Mouse (Mus musculus) macrophage (primary cell): Measurements from ENCODE around the gene Ccnb1. TPM values are rescaled to one million over a fixed set of nuclear protein-coding genes. Genes with fewer than 3 reads are reported as not detected.
"Not testable (repeated sequence)": the region's sequence is repeated elsewhere in the genome, so short reads cannot be mapped to it uniquely, and the experiment has no call there.

Experiments
- H3K27ac ChIP-seq: fragments of 350-480 bp; formaldehyde crosslinking; 2 replicates; pipeline ENCODE4 v1.9.0; 2021
- H3K36me3 ChIP-seq: fragments of 350-480 bp; formaldehyde crosslinking; 2 replicates; pipeline ENCODE4 v1.9.0; 2021; ENCODE audit errors: inconsistent target
- H3K4me3 ChIP-seq: fragments of 350-480 bp; formaldehyde crosslinking; 2 replicates; pipeline ENCODE4 v1.9.0; 2021; ENCODE audit errors: inconsistent target
- H3K79me2 ChIP-seq: fragments of 350-480 bp; formaldehyde crosslinking; 2 replicates; pipeline ENCODE4 v1.9.0; 2021; ENCODE audit errors: inconsistent target
- WGBS: methylation state at CpG from one replicate; pipeline ENCODE4 v1.1.7; 2026; ENCODE audit warnings: inconsistent platforms; ENCODE audit not compliant: missing documents; 5-methylcytosine and 5-hydroxymethylcytosine counted together
- polyA plus RNA-seq: library from polyadenylated mRNA; stranded (reverse); fragments of 250-400 nt; gene quantifications from 3 replicates; pipeline ENCODE4 v1.2.4, GENCODE M21; 2018; ENCODE audit warnings: inconsistent platforms

The Ccnb1 gene
- polyA plus RNA-seq, 1 experiment from 2014 or later = 6.2 TPM

DNA sequence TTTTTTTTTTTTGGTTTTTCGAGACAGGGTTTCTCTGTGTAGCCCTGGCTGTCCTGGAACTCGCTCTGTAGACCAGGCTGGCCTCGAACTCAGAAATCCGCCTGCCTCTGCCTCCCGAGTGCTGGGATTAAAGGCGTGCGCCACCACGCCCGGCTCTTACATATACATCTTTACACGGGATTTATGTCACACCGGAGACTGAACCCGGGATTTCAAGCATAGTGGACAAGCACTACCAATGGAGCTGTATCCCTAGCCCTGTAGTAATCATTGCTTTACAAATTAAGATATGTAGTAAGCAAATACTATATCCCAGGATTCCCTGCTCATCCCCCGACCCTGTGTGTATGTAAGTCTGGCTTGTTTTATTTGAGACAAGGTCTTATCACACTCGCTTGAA lies 1.7 kb upstream of the Ccnb1 start:
- H3K79me2 ChIP-seq = peaks cover 31% of the 10 kb centered on the region
- H3K27ac ChIP-seq, H3K4me3 ChIP-seq, H3K36me3 ChIP-seq: not testable (repeated sequence)
- WGBS = 99% methylated on average over 7 of the region's 14 CpGs

DNA sequence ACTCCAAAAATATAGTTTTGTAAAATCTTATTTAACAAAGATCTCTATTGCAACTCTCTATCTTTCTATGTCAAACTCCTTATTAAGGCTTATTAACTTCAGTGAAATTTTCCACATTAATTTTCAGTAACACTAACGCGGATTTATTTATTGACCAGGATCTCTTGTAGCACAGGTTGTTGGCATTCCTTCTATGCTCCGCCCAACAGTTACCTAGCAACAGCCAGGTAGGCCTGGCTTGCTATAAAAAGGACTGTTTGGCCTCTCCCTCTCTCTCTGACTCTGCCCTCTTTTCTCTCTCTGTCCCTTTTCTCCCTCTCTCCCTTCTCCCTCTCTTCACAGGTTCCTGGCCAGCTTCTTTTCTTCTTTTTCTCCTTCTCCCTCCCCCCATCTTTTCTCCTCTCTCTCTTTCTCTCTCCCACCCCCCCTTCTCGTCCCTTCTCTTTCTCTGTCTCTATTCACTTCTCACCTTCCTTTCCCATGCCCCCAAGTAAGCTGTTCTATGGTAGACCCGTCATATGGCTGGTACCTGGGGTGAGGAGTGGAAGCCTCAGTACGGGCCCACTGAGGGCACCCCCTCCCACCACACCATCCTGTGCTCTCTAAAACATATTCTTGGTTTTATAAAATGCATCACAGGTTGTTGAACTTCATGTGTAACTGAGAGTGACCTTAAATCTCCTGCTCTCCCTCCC lies 1.1 kb upstream of the Ccnb1 start:
- 100% methylated on average over 5 of the region's 6 CpGs for WGBS
- Histone ChIP-seq H3K27ac (no peak overlapping the region), H3K79me2 (peaks cover 37% of the 10 kb centered on the region), H3K4me3 (no peak overlapping the region), H3K36me3 (no peaks in the 10 kb centered on the region)

DNA sequence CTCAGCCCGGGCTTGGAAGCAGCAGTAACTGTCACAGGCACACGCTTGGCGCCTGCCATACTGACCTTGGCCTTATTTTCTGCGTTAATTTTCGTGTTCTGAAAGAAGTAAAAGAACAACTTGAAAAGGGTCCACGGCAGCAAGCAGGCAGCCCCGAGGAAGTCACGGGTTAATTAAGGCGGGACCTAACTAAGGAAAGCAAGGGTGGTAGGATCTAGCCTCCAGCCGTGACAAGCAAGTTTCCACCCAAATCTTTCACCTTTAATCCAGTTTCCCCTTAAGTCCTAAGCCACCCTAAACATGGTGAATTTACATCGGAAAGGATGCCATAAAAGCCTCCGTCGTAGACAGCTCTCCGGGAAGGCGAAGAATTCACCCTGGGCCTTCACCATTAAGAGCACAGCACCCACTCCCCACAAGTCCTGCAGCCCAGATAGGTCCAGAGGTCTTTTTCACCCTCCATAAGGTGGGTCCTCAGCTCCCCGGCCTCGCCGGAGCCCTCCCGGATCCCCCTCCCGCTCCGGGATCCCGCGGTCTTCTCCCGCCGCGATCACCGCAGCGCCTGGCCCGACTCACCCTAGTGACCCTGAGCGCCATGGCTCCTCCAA lies 460 bp downstream of the Ccnb1 start:
- WGBS = under 1% methylated on average over 29 of the region's 30 CpGs
- Histone ChIP-seq H3K4me3 (peak overlapping the region; percentile 97), H3K79me2 (peaks cover 40% of the 10 kb centered on the region), H3K36me3 (no peaks in the 10 kb centered on the region), H3K27ac (peak overlapping the region; percentile 85)

DNA sequence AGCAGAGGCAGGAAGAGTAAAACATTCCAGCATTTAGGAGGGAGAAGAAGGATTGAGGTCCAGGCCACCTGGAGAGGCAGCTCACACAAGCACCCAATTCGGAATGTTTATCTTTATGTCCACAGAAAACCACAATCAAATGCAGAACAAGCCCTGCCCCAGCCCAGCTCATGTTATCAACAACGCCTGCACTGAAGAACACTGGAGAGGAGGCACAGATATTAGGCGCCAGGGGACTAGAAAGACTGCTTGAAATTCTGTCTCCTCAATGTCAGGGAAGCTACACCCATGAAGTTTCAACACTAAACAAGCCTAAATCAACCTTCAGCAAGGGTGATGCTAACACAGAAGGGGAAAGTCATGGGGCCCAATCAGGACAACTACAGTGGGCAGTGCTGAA lies 8.9 kb downstream of the Ccnb1 start:
- 85% methylated on average over 3 of the region's 3 CpGs for WGBS
- no peak overlapping the region for H3K4me3 ChIP-seq
- no peaks in the 10 kb centered on the region for H3K36me3 ChIP-seq
- no peak overlapping the region for H3K27ac ChIP-seq
- H3K79me2 ChIP-seq = peaks cover 12% of the 10 kb centered on the region

DNA sequence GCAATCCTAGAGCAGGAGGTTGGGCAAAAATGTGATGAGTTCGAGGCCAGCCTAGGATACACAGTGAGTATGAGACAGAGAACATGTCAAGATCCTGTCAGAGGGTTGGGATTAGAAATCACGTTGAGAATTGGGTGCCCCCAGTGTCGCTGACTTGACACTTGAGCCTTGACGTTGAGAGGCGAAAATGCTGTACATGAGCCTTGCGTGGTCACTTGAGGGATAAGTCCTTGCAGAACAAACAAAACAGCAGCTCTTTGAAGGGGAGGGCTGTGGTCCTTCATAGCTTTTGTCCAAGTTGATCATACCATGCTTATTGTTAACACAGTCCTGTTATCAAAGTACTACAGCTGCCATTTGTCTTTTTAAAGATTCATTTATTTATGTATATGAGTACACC lies 9.7 kb downstream of the Ccnb1 start:
- Histone ChIP-seq H3K4me3 (no peak overlapping the region), H3K79me2 (peaks cover 8% of the 10 kb centered on the region), H3K36me3 (no peaks in the 10 kb centered on the region), H3K27ac (no peak overlapping the region)
- WGBS = 79% methylated on average over 6 of the region's 6 CpGs

DNA sequence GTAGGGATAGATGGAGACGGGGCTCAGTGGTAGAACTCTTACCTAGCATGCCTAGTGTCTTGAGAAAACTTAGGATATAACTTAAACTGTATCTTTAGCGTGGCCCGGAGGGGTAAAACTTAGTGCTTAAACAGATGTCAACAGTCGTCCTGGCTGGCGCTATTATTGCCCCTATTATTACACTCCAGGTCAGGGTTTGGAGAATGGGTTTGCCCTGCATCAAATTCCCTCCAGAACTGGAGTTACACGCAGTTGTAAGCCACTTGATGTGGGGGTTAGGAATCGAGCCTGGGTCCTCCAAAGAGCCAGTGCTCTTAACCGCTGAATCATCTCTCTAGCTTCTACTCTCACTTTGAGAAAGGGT lies 10.3 kb downstream of the Ccnb1 start:
- no peaks in the 10 kb centered on the region for H3K36me3 ChIP-seq
- H3K27ac ChIP-seq = no peak overlapping the region
- WGBS = 6% methylated on average over 8 of the region's 8 CpGs
- H3K4me3 ChIP-seq = peak overlapping the region; percentile 82
- H3K79me2 ChIP-seq = peaks cover 8% of the 10 kb centered on the region

DNA sequence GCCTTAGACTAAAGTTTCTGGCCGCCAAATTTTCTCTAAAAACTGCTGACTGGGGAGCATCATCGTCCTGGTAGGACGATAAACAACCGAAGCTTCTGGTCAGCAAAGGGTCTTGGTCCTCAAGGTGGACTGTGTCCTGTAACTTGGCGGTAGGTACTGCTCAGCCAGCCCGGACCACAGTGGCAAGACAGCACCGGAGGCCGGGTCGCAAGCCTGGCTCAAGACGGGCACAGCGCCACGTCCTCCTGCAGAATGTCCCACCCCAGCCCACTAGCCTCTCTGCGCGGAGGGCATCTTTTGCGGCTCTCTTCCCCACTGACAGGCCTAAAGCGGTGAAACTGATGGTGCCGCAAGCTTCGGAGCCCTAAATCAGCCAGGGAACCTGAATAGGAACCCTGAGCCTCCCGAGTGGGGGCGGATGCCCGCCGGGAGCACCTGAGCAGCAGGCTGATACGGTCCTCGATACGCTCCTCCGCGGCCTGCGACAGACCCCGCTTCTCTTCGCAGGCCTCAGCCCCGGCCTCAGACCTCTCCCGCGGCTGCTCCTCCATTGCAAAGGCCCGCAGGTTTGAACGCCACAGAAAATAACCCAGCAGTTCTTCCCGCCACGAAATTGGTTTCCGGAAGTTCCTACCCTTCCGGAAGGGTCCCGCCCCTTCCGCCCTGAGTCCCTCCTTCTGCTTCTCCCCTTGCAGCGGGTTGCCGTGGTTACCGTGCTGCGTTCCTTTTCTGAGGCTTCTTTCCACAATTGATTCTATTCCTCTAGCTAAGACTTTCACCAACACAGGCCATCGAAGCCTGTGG lies 10.9 kb downstream of the Ccnb1 start, which contains the start of gene Cenph:
TSS of gene Cenph (minus strand) at position 648 of the 804 bp plus-strand sequence.
- Histone ChIP-seq H3K79me2 (peaks cover 8% of the 10 kb centered on the region), H3K27ac (0 out of 2 replicates have a peak within 1 kb of the TSS, but pooled peaks have one; percentile 25), H3K4me3 (peak within 1 kb of the TSS; percentile 82), H3K36me3 (0 out of 2 replicates have a peak, but pooled peaks cover 4% of the 10 kb centered on the region)
- WGBS = under 1% methylated on average over 43 of the region's 46 CpGs

DNA sequence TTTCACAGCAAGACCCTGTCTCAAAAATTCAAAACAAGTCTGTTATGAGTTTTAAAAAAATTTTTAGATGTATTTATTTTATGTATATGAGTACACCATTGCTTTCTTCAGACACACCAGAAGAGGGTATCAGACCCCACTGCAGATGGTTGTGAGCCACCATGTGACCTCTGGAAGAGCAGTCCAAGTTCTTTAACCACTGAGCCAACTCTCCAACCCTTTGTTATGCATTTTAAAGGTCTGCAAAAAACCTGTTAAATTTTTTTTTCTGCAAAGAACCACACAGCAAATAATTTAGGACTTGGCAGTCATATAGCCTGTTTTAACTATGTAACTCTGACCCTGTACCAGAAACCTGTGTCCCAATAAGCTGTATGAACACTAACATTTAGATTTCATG lies 11.7 kb downstream of the Ccnb1 start:
- Histone ChIP-seq H3K27ac (no peak overlapping the region), H3K36me3 (0 out of 2 replicates have a peak, but pooled peaks cover 4% of the 10 kb centered on the region), H3K4me3 (peak overlapping the region; percentile 82), H3K79me2 (peaks cover 8% of the 10 kb centered on the region)

DNA sequence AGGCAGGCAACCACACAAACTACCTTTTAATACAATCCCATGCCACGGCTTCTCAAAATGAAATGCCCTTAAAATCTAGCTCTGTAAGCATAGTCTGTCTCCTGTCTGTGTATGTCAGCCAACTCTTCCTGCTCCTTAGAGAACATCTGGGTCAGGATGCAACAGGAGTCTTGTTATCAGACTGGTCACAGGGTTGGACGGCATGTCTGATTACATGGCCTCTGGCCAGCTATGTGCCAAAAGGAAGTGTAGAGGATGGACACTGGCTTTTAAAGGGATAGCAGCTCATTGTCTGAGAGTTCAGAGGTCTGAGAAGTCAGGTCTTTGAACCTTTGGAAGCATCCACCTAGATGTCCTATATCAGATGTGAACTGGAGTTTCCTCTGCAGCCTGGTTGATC lies 31.0 kb downstream of the Ccnb1 start:
- no peaks in the 10 kb centered on the region for H3K79me2 ChIP-seq
- no peak overlapping the region for H3K4me3 ChIP-seq
- WGBS = 94% methylated on average over 2 of the region's 2 CpGs
- no peaks in the 10 kb centered on the region for H3K36me3 ChIP-seq
- no peak overlapping the region for H3K27ac ChIP-seq

DNA sequence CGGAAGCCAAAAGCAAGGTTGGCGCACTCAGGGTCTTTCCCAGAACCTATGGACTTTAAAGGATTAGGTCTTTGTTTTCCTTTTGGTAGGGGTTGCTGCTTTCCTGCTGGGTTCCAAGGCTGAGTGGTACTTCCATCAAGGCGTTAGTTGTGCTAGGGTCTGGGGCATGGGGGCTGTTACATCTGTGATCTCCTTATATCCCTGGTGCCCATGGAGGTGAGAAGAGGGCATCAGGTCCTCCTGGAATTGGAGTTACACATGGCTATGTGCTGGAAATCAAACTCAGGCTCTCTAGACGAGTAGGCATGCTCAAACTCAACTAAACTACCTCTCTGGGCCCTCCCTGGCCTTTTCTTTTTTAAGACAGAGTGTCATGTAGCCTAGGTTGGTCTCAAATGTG lies 32.2 kb downstream of the Ccnb1 start:
- H3K27ac ChIP-seq = no peak overlapping the region
- H3K4me3 ChIP-seq = no peak overlapping the region
- no peaks in the 10 kb centered on the region for H3K36me3 ChIP-seq
- H3K79me2 ChIP-seq = no peaks in the 10 kb centered on the region
- 100% methylated on average over 4 of the region's 4 CpGs for WGBS

DNA sequence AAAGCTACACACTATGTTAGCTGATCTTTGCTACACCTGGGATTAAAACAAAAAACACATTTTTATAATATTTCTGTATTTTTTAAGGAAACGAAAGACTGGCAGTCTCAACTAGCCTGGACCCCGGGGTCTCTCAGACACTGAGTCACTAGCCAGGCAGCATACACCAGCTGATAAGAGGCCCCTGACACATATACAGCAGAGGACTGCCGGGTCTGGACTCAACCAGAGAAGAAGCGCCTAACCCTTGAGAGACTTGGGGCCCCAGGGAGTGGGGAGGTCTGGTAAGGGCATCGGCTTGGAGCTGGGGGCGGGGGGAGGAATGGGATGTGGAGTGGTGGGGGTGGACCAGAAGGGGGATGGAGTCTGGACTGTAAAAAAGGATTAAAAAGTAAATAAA lies 33.4 kb downstream of the Ccnb1 start:
- no peaks in the 10 kb centered on the region for H3K36me3 ChIP-seq
- no peak overlapping the region for H3K27ac ChIP-seq
- H3K79me2 ChIP-seq = no peaks in the 10 kb centered on the region
- H3K4me3 ChIP-seq = no peak overlapping the region
- WGBS = 91% methylated on average over 5 of the region's 6 CpGs

DNA sequence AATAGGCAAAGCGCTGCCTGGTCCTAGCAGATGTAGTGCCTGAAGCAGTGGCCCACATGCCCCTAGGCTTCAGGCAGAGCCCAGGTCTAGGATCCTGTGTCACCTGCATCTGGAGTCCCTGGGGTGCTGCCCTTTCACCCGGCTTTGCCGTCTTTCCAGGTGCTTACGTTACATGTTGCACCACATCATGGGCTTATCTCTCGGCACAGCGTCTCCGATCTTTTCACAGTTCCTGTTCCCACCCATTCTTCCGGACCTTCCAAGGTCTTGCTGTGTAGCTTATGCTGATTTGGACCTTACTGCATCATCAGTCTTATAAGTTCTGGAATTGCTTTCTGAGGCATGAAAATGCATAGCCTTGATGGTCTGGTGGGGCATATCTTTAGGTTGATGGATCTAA lies 33.8 kb downstream of the Ccnb1 start:
- H3K4me3 ChIP-seq = no peak overlapping the region
- H3K27ac ChIP-seq = no peak overlapping the region
- H3K36me3 ChIP-seq = no peaks in the 10 kb centered on the region
- H3K79me2 ChIP-seq = no peaks in the 10 kb centered on the region
- WGBS = 85% methylated on average over 8 of the region's 8 CpGs

DNA sequence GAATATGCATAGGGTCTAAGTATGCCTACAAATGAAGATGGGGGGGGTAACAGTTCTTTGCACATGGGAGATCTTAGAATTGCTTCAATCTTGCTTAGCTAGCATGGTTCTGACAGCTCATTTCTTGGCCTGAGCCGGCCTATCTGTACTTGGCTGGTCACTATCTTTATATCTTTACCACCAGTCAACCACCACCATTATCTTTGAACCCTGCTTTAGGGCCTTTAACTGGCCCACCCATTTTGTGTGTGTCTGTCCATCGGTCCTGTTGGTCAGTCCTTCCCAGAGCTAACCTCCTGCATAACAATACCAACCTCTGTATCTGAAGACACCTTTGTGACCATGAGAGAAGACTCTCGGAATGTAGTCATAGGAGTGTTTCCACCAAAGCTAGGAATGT lies 35.0 kb downstream of the Ccnb1 start:
- WGBS = 85% methylated on average over 3 of the region's 3 CpGs
- Histone ChIP-seq H3K79me2 (no peaks in the 10 kb centered on the region), H3K27ac (no peak overlapping the region), H3K36me3 (no peaks in the 10 kb centered on the region), H3K4me3 (no peak overlapping the region)

DNA sequence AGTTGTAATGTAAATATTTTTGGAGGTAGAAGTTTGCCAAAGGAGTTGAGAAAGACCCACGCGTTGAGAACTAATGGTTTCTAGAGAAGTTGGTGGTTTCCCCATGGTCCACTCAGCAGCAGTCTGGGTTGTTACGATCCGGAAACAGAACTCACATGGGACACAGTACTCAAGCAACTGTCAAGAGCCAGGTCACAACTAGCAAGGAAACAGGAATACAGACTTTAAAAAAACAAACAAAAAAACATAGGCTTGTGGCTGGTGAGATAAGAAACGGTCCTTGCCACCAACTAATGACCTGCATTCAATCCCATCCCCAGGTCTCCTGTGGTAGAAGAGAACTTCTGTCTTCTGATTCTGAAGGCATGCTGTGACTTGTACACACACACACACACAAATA lies 35.6 kb downstream of the Ccnb1 start:
- 15% methylated on average over 5 of the region's 5 CpGs for WGBS
- no peak overlapping the region for H3K27ac ChIP-seq
- no peaks in the 10 kb centered on the region for H3K36me3 ChIP-seq
- H3K4me3 ChIP-seq = no peak overlapping the region
- H3K79me2 ChIP-seq = no peaks in the 10 kb centered on the region

DNA sequence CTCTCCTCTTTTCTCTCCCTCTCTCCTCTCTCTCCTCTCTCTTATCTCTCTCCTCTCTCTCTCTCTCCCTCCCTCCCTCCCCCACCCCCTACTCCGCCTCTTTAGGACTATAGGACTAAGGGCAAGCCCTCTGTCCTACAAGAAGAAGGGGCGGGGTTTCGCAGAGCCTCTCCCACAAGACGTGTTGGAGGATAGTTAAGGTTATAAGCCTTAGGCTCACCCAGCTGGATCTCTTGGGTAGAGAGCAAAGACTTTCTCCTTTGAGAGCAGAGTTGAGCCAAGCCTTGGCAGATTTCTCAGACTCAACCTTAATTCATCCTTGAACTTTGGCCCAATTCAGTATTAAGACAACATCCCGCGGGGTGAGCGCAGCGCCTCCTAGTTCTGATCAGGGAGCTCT lies 37.7 kb downstream of the Ccnb1 start:
- 94% methylated on average over 6 of the region's 8 CpGs for WGBS
- no peak overlapping the region for H3K4me3 ChIP-seq
- no peak overlapping the region for H3K27ac ChIP-seq
- H3K36me3 ChIP-seq = no peaks in the 10 kb centered on the region
- peaks cover 3% of the 10 kb centered on the region for H3K79me2 ChIP-seq
